Mouse (Mus musculus) forebrain, embryonic 10.5 days (tissue): ENCODE measurements around the gene Yeats2. TPM values are rescaled to one million over a fixed set of nuclear protein-coding genes. Genes with fewer than 3 reads are reported as not detected.

ENCODE experiments used
- DNase-seq: peaks from one replicate; pipeline ENCODE4 v3.0.0-alpha.2; 2017; ENCODE audit warnings: low spot score; ENCODE audit errors: extremely low spot score
- H3K27ac ChIP-seq: fragments of 300-500 bp; sonication (generic); 2 replicates; pipeline ENCODE4 v1.5.1; 2016; ENCODE audit warnings: mild to moderate bottlenecking
- H3K27me3 ChIP-seq: fragments of 300-500 bp; sonication (generic); 2 replicates; pipeline ENCODE4 v1.6.1; 2016; ENCODE audit warnings: mild to moderate bottlenecking; ENCODE audit not compliant: poor library complexity, severe bottlenecking
- H3K36me3 ChIP-seq: fragments of 300-500 bp; sonication (generic); replicated peaks from 2 replicates; pipeline ENCODE4 v1.6.1; 2016; ENCODE audit warnings: mild to moderate bottlenecking, moderate library complexity
- H3K4me1 ChIP-seq: fragments of 300-500 bp; sonication (generic); 2 replicates; pipeline ENCODE4 v1.6.1; 2016
- H3K4me3 ChIP-seq: fragments of 300-500 bp; sonication (generic); 2 replicates; pipeline ENCODE4 v1.5.1; 2016; ENCODE audit warnings: mild to moderate bottlenecking, moderate library complexity
- H3K9me3 ChIP-seq: fragments of 300-500 bp; sonication (generic); 2 replicates; pipeline ENCODE4 v1.6.1; 2016; ENCODE audit warnings: mild to moderate bottlenecking, moderate library complexity
- WGBS: fragments of 180-500 bp; shearing (Covaris S2); methylation state at CpG from one replicate; pipeline ENCODE4 v1.1.7; 2016; 5-methylcytosine and 5-hydroxymethylcytosine counted together
- polyA plus RNA-seq: library from polyadenylated mRNA; unstranded; fragments of >200 nt; fragmentation: Nextera tagmentation; extraction: Ambion mirVana; gene quantifications from 2 replicates; pipeline ENCODE4 v1.2.1, GENCODE M21; 2016

Yeats2 gene
- polyA plus RNA-seq, 1 experiment from 2014 or later, result 41.2 TPM

GRCm38 (mm10) chr16:20199501-20200201 is 58.8 kb downstream of the Yeats2 start:
- no peak for DNase-seq
- Histone ChIP-seq H3K4me3 (no peak overlapping the region), H3K36me3 (peaks cover 99% of the 10 kb centered on the region), H3K27me3 (no peaks in the 10 kb centered on the region), H3K27ac (no peak overlapping the region), H3K4me1 (no peaks in the 10 kb centered on the region), H3K9me3 (no peaks in the 10 kb centered on the region)
- WGBS, result 90% methylated on average over 5 of the region's 5 CpGs

GRCm38 (mm10) chr16:20213591-20214226 is 72.8 kb downstream of the Yeats2 start:
- no peak for DNase-seq
- Histone ChIP-seq H3K4me3 (no peak overlapping the region), H3K9me3 (no peaks in the 10 kb centered on the region), H3K36me3 (peaks cover 98% of the 10 kb centered on the region), H3K4me1 (no peaks in the 10 kb centered on the region), H3K27me3 (no peaks in the 10 kb centered on the region), H3K27ac (no peak overlapping the region)
- 92% methylated on average over 3 of the region's 3 CpGs for WGBS

GRCm38 (mm10) chr16:20222726-20223125 is 81.9 kb downstream of the Yeats2 start:
- 95% methylated on average over 6 of the region's 6 CpGs for whole genome bisulfite sequencing
- Histone ChIP-seq H3K4me3 (no peak overlapping the region), H3K36me3 (peaks cover 98% of the 10 kb centered on the region), H3K27ac (no peak overlapping the region), H3K27me3 (no peaks in the 10 kb centered on the region), H3K9me3 (no peaks in the 10 kb centered on the region; the same call in 1 of the 2 replicates), H3K4me1 (no peaks in the 10 kb centered on the region)
- DNase-seq, result no peak

- no peaks in the 10 kb centered on the region for H3K4me1 ChIP-seq
- 90% methylated on average over 4 of the region's 4 CpGs for WGBS
These were observed 85.8 kb downstream of the Yeats2 start for GRCm38 (mm10) chr16:20226676-20227075.

GRCm38 (mm10) chr16:20227504-20227903 is 86.6 kb downstream of the Yeats2 start:
- WGBS, result 88% methylated on average over 6 of the region's 6 CpGs
- DNase-seq, result no peak
- H3K4me1 ChIP-seq, result no peaks in the 10 kb centered on the region
- H3K4me3 ChIP-seq, result no peak overlapping the region
- H3K9me3 ChIP-seq, result no peaks in the 10 kb centered on the region; the same call in 1 of the 2 replicates
- no peaks in the 10 kb centered on the region for H3K27me3 ChIP-seq
- H3K36me3 ChIP-seq, result peaks cover 96% of the 10 kb centered on the region
- no peak overlapping the region for H3K27ac ChIP-seq

More at GRCm38 (mm10) chr16:20226676-20227075, 85.8 kb downstream of the Yeats2 start:
- no peaks in the 10 kb centered on the region; the same call in 1 of the 2 replicates for H3K9me3 ChIP-seq
- H3K27ac ChIP-seq, result no peak overlapping the region
- no peak for DNase-seq
- H3K36me3 ChIP-seq, result peaks cover 98% of the 10 kb centered on the region
- H3K4me3 ChIP-seq, result no peak overlapping the region
- no peaks in the 10 kb centered on the region for H3K27me3 ChIP-seq

- Histone ChIP-seq H3K36me3 (peaks cover 95% of the 10 kb centered on the region), H3K4me1 (no peaks in the 10 kb centered on the region), H3K27ac (no peak overlapping the region), H3K27me3 (no peaks in the 10 kb centered on the region), H3K9me3 (no peaks in the 10 kb centered on the region; the same call in 1 of the 2 replicates), H3K4me3 (no peak overlapping the region)
- WGBS, result 93% methylated on average over 5 of the region's 5 CpGs
- no peak for DNase-seq
These were observed 87.3 kb downstream of the Yeats2 start for GRCm38 (mm10) chr16:20228167-20228566.

- DNase-seq, result no peak
- WGBS, result 77% methylated on average over 4 of the region's 4 CpGs
- Histone ChIP-seq H3K27me3 (peaks cover 10% of the 10 kb centered on the region), H3K36me3 (peaks cover 54% of the 10 kb centered on the region), H3K4me3 (no peak overlapping the region), H3K27ac (no peak overlapping the region), H3K9me3 (no peaks in the 10 kb centered on the region), H3K4me1 (peaks cover 15% of the 10 kb centered on the region)
These were observed 93.5 kb downstream of the Yeats2 start for GRCm38 (mm10) chr16:20234406-20234805.

- H3K4me1 ChIP-seq, result peaks cover 26% of the 10 kb centered on the region
- no peak overlapping the region for H3K4me3 ChIP-seq
- no peak overlapping the region for H3K27ac ChIP-seq
- 63% methylated on average over 4 of the region's 4 CpGs for WGBS
- H3K36me3 ChIP-seq, result peaks cover 25% of the 10 kb centered on the region
- H3K9me3 ChIP-seq, result no peaks in the 10 kb centered on the region
- peaks cover 37% of the 10 kb centered on the region for H3K27me3 ChIP-seq
- DNase-seq, result no peak
These were observed 96.6 kb downstream of the Yeats2 start for GRCm38 (mm10) chr16:20237426-20237825.

- Histone ChIP-seq H3K27me3 (peaks cover 39% of the 10 kb centered on the region), H3K36me3 (peaks cover 16% of the 10 kb centered on the region), H3K9me3 (no peaks in the 10 kb centered on the region), H3K27ac (no peak overlapping the region), H3K4me1 (peaks cover 26% of the 10 kb centered on the region), H3K4me3 (no peak overlapping the region)
- DNase-seq, result no peak
- WGBS, result 87% methylated on average over 4 of the region's 4 CpGs
These were observed 97.8 kb downstream of the Yeats2 start for GRCm38 (mm10) chr16:20238646-20239045.

- peak; percentile 62 for DNase-seq
- peaks cover 39% of the 10 kb centered on the region for H3K27me3 ChIP-seq
These were observed 99.9 kb downstream of the Yeats2 start, which contains the start of gene Map6d1 for GRCm38 (mm10) chr16:20240468-20241414. TSS of gene Map6d1 (minus strand) at chr16:20241358.

GRCm38 (mm10) chr16:20247103-20247502 is 106.2 kb downstream of the Yeats2 start:
- no peak for DNase-seq
- Histone ChIP-seq H3K27me3 (peaks cover 5% of the 10 kb centered on the region), H3K4me1 (no peaks in the 10 kb centered on the region), H3K36me3 (no peaks in the 10 kb centered on the region), H3K9me3 (no peaks in the 10 kb centered on the region), H3K27ac (no peak overlapping the region), H3K4me3 (no peak overlapping the region)

More at GRCm38 (mm10) chr16:20240468-20241414, 99.9 kb downstream of the Yeats2 start, which contains the start of gene Map6d1:
- Histone ChIP-seq H3K27ac (peak within 1 kb of the TSS; percentile 87), H3K9me3 (no peaks in the 10 kb centered on the region), H3K36me3 (0 out of 2 replicates have a peak, but pooled peaks cover 2% of the 10 kb centered on the region), H3K4me1 (peaks cover 26% of the 10 kb centered on the region), H3K4me3 (peak within 1 kb of the TSS; percentile 85)
- under 1% methylated on average over 90 of the region's 90 CpGs for WGBS

GRCm38 (mm10) chr16:20248442-20249174 is 107.7 kb downstream of the Yeats2 start:
- H3K4me1 ChIP-seq, result no peaks in the 10 kb centered on the region
- no peak overlapping the region for H3K4me3 ChIP-seq
- no peak for DNase-seq
- H3K36me3 ChIP-seq, result no peaks in the 10 kb centered on the region
- no peaks in the 10 kb centered on the region for H3K9me3 ChIP-seq
- H3K27me3 ChIP-seq, result no peaks in the 10 kb centered on the region
- WGBS, result 88% methylated on average over 9 of the region's 9 CpGs
- no peak overlapping the region for H3K27ac ChIP-seq
